Mouse (Mus musculus) liver, embryonic 14.5 days (tissue): Measurements from ENCODE around the gene Pbx2. TPM values are rescaled to one million over a fixed set of nuclear protein-coding genes. Genes with fewer than 3 reads are reported as not detected.

ENCODE experiments used
- ATAC-seq: fragments of 200-750 bp; cut with Nextera tagmentation; 2 replicates; pipeline ENCODE4 v1.8.0; 2017; ENCODE audit warnings: moderate number of reproducible peaks, mild to moderate bottlenecking, moderate library complexity; ENCODE audit not compliant: insufficient read depth
- DNase-seq, 3 experiments: peaks; one replicate each; pipeline ENCODE4 v3.0.0-alpha.2; 2012 to 2013; ENCODE audit warnings: low read depth in 3 of 3, low spot score in 3 of 3
- H3K27ac ChIP-seq: fragments of 300-500 bp; sonication (generic); 2 replicates; pipeline ENCODE4 v1.5.1; 2014; ENCODE audit warnings: moderate library complexity, mild to moderate bottlenecking, control low read depth, inconsistent platforms
- H3K27me3 ChIP-seq: fragments of 300-500 bp; sonication (generic); 2 replicates; pipeline ENCODE4 v1.6.1; 2014; ENCODE audit warnings: mild to moderate bottlenecking, low read length, moderate library complexity; ENCODE audit not compliant: control insufficient read depth, insufficient read depth
- H3K36me3 ChIP-seq: fragments of 300-500 bp; sonication (generic); replicated peaks from 2 replicates; pipeline ENCODE4 v1.6.1; 2014; ENCODE audit warnings: low read depth; ENCODE audit not compliant: control insufficient read depth, insufficient read depth
- H3K4me1 ChIP-seq, 2 experiments: fragments of 200-500 bp in 1 of 2; fragments of 300-500 bp in 1 of 2; sonication (generic) in 1 of 2; replicated peaks; 2 replicates each; pipeline ENCODE4 v1.6.1; 2012 to 2014; ENCODE audit warnings: antibody characterized with exemption in 1 of 2, inconsistent platforms in 1 of 2, low read length in 1 of 2; ENCODE audit not compliant: control insufficient read depth in 2 of 2, insufficient read depth in 2 of 2
- H3K4me2 ChIP-seq: fragments of 300-500 bp; sonication (generic); 2 replicates; pipeline ENCODE4 v1.6.1; 2014; ENCODE audit warnings: low read depth, mild to moderate bottlenecking, control low read depth, moderate library complexity
- H3K4me3 ChIP-seq, 2 experiments: fragments of 200-500 bp in 1 of 2; fragments of 300-500 bp in 1 of 2; sonication (generic) in 1 of 2; 2 replicates each; pipeline ENCODE4 v1.5.1; 2012 to 2014; ENCODE audit warnings: low read depth in 2 of 2, low read length in 2 of 2, mild to moderate bottlenecking in 2 of 2, control low read depth in 1 of 2, inconsistent platforms in 1 of 2, moderate library complexity in 1 of 2; ENCODE audit not compliant: insufficient read depth in 1 of 2
- H3K9ac ChIP-seq: fragments of 300-500 bp; sonication (generic); replicated peaks from 2 replicates; pipeline ENCODE4 v1.6.1; 2014; ENCODE audit warnings: mild to moderate bottlenecking, control low read depth, moderate library complexity
- H3K9me3 ChIP-seq: fragments of 300-500 bp; sonication (generic); 2 replicates; pipeline ENCODE4 v1.6.1; 2016; ENCODE audit warnings: low read length, mixed read lengths; ENCODE audit not compliant: control insufficient read depth
- CTCF ChIP-seq: IDR thresholded peaks from 2 replicates; pipeline ENCODE4 v1.5.1; 2016; ENCODE audit warnings: antibody characterized with exemption, low read depth, control low read depth
- EP300 ChIP-seq: IDR thresholded peaks from 2 replicates; pipeline ENCODE4 v1.6.1; 2016; ENCODE audit warnings: antibody characterized with exemption, low read depth
- WGBS: fragments of 180-500 bp; shearing (Covaris S2); extraction: QIAGEN DNeasy Blood & Tissue Kit; methylation state at CpG from one replicate; pipeline ENCODE4 v1.1.7; 2014; ENCODE audit not compliant: insufficient replicate concordance; 5-methylcytosine and 5-hydroxymethylcytosine counted together
- polyA plus RNA-seq, 2 experiments: library from polyadenylated mRNA; depleted of rRNA in 1 of 2; stranded (reverse) in 1 of 2; unstranded in 1 of 2; fragments of >200 nt; fragmentation: Nextera tagmentation in 1 of 2; extraction: Ambion mirVana in 1 of 2; gene quantifications; 2 replicates each; pipeline versions ENCODE4 v1.2.1 to v1.2.3; 2012 to 2014

Pbx2 gene
- polyA plus RNA-seq, 2 experiments = 2.7 to 22.7 TPM

DNA sequence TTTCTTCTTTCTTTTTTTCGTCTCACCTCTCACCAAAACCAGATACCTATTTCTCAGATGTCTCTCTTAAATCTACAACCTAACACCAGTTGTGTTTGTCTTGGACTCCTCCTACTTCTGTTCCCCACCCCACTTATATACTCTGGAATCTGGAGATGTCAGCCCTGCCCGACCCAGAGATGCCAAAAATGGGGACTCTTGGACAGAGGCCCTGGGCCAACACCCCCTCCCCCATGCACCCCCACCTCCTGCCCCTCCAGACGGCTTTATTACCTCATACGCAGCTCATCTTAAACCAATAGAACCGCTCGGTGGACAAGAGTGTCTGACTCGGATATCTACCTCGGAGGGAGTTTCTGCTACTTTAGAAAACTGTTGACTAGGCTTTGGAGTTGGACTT is 5.0 kb downstream of the Pbx2 start:
- H3K4me1 ChIP-seq = peaks cover 6 to 12% of the 10 kb centered on the region in 2 experiments
- H3K4me2 ChIP-seq = no peak overlapping the region
- DNase-seq (no peak), ATAC-seq (no peak)
- no peak overlapping the region for H3K27ac ChIP-seq
- no peaks in the 10 kb centered on the region for H3K27me3 ChIP-seq
- TF ChIP-seq EP300 (no peak), CTCF (no peak)
- H3K9ac ChIP-seq = no peak overlapping the region
- WGBS = 76% methylated on average over 8 of the region's 8 CpGs
- H3K4me3 ChIP-seq = no peak overlapping the region
- H3K36me3 ChIP-seq = peaks cover 7% of the 10 kb centered on the region
- H3K9me3 ChIP-seq = no peaks in the 10 kb centered on the region

- no peak within 1 kb of the TSS for H3K4me3 ChIP-seq
- no peaks in the 10 kb centered on the region for H3K27me3 ChIP-seq
- ATAC-seq (no peak), DNase-seq (no peak)
- no peak for TF ChIP-seq EP300
- TF ChIP-seq CTCF = no peak
- WGBS = 21% methylated on average over 6 of the region's 6 CpGs
- no peak within 1 kb of the TSS for H3K4me2 ChIP-seq
- H3K36me3 ChIP-seq = peaks cover 12% of the 10 kb centered on the region
- peaks cover 0 to 11% of the 10 kb centered on the region in 2 experiments; a peak in 1 of 4 replicates for H3K4me1 ChIP-seq
- H3K27ac ChIP-seq = no peak within 1 kb of the TSS
- no peaks in the 10 kb centered on the region for H3K9me3 ChIP-seq
- no peak within 1 kb of the TSS for H3K9ac ChIP-seq
These were observed 6.6 kb downstream of the Pbx2 start, which contains the start of gene Ager for GRCm38 (mm10) chr17:34597566-34598095. Gene Ager, plus strand, starts transcription at chr17:34597862.

GRCm38 (mm10) chr17:34599891-34600290 is 8.8 kb downstream of the Pbx2 start:
- DNase-seq = no peak
- Histone ChIP-seq H3K27me3 (no peaks in the 10 kb centered on the region), H3K4me1 (peaks cover 4 to 17% of the 10 kb centered on the region in 2 experiments), H3K36me3 (peaks cover 12% of the 10 kb centered on the region), H3K4me3 (no peak overlapping the region), H3K4me2 (no peak overlapping the region), H3K9me3 (no peaks in the 10 kb centered on the region), H3K9ac (no peak overlapping the region), H3K27ac (no peak overlapping the region)
- WGBS = 76% methylated on average over 9 of the region's 9 CpGs
- ATAC-seq = no peak
- TF ChIP-seq EP300 (no peak), CTCF (no peak)

DNA sequence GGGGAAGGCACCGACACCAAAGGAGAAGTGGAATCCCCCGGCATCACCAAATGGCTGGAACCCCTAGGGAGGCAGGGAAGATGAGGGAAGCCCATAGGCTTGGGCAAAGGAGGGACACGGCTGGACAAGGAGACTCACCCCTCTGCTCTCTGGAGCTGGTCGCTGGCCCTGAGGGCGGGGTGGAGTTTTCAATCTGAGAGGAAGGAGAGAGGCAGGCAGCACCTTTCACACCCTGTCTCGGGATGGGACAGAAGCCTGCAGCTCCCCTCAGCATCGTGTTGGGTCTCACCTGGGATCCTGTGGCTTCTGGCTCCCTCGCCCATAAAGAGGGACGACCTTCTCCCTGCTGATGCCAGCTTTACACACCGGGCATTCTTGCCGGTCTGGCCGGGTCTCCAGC is 10.7 kb downstream of the Pbx2 start:
- TF ChIP-seq CTCF = no peak
- no peak for TF ChIP-seq EP300
- Histone ChIP-seq H3K36me3 (peaks cover 12% of the 10 kb centered on the region), H3K27me3 (no peaks in the 10 kb centered on the region), H3K9ac (no peak overlapping the region), H3K27ac (no peak overlapping the region), H3K9me3 (no peaks in the 10 kb centered on the region), H3K4me2 (peak overlapping the region; percentile 95), H3K4me3 (no peak overlapping the region; a peak in 1 of 4 replicates), H3K4me1 (peaks cover 12 to 25% of the 10 kb centered on the region in 2 experiments)
- no peak for DNase-seq
- no peak for ATAC-seq
- 85% methylated on average over 12 of the region's 12 CpGs for WGBS

GRCm38 (mm10) chr17:34603375-34604060 is 12.5 kb downstream of the Pbx2 start, which contains the start of gene Rnf5:
Gene Rnf5, minus strand, starts transcription at chr17:34603690.
- H3K9ac ChIP-seq = peak within 1 kb of the TSS; percentile 93
- ATAC-seq = peak; percentile 88
- peaks cover 12% of the 10 kb centered on the region for H3K36me3 ChIP-seq
- TF ChIP-seq EP300 (peak; percentile 68), CTCF (no peak)
- H3K27ac ChIP-seq = peak within 1 kb of the TSS; percentile 89
- H3K27me3 ChIP-seq = no peaks in the 10 kb centered on the region
- no peaks in the 10 kb centered on the region for H3K9me3 ChIP-seq
- peak; percentile 100 for DNase-seq
- H3K4me1 ChIP-seq = peaks cover 12 to 23% of the 10 kb centered on the region in 2 experiments
- under 1% methylated on average over 29 of the region's 30 CpGs for WGBS
- H3K4me2 ChIP-seq = peak within 1 kb of the TSS; percentile 95
- peak within 1 kb of the TSS; percentile 74 to 92 for H3K4me3 ChIP-seq
